Mouse (Mus musculus): ENCODE data around the gene Urgcp. TPM values are rescaled to one million over a fixed set of nuclear protein-coding genes. Genes with fewer than 3 reads are reported as not detected.

Gene Urgcp
- polyA plus RNA-seq, 1 experiment from 2014 or later: 23.3 TPM

GRCm38 (mm10) chr11:5734323-5734722 lies 27.9 kb downstream of the Urgcp start:
- H3K27ac ChIP-seq: no peak overlapping the region
- 0 out of 2 replicates have a peak, but pooled peaks cover 4% of the 10 kb centered on the region for H3K4me1 ChIP-seq
- no peak overlapping the region for H3K9ac ChIP-seq
- no peak overlapping the region for H3K4me2 ChIP-seq
- no peaks in the 10 kb centered on the region for H3K36me3 ChIP-seq
- WGBS: 84% methylated on average over 4 of the region's 4 CpGs
- ATAC-seq (replicated peaks; ENCODE audit: low FRiP score): no peak
- no peaks in the 10 kb centered on the region for H3K9me3 ChIP-seq (replicated peaks)
- H3K4me3 ChIP-seq (replicated peaks): no peak overlapping the region
- no peaks in the 10 kb centered on the region for H3K27me3 ChIP-seq

GRCm38 (mm10) chr11:5732401-5732800 lies 29.8 kb downstream of the Urgcp start:
- Histone ChIP-seq H3K27ac (no peak overlapping the region), H3K27me3 (no peaks in the 10 kb centered on the region), H3K9ac (no peak overlapping the region), H3K4me2 (no peak overlapping the region), H3K9me3 (replicated peaks) (no peaks in the 10 kb centered on the region), H3K4me3 (replicated peaks) (no peak overlapping the region), H3K36me3 (no peaks in the 10 kb centered on the region), H3K4me1 (0 out of 2 replicates have a peak, but pooled peaks cover 4% of the 10 kb centered on the region)
- no peak for ATAC-seq (replicated peaks; ENCODE audit: low FRiP score)
- 70% methylated on average over 5 of the region's 5 CpGs for WGBS

GRCm38 (mm10) chr11:5729582-5729981 lies 32.6 kb downstream of the Urgcp start:
- 0 out of 2 replicates have a peak, but pooled peaks cover 2% of the 10 kb centered on the region for H3K4me1 ChIP-seq
- ATAC-seq (replicated peaks; ENCODE audit: low FRiP score): no peak
- WGBS: 90% methylated on average over 9 of the region's 9 CpGs
- H3K27me3 ChIP-seq: no peaks in the 10 kb centered on the region
- H3K9me3 ChIP-seq (replicated peaks): no peaks in the 10 kb centered on the region
- no peak overlapping the region for H3K27ac ChIP-seq
- H3K4me3 ChIP-seq (replicated peaks): no peak overlapping the region
- H3K4me2 ChIP-seq: no peak overlapping the region
- no peak overlapping the region for H3K9ac ChIP-seq
- H3K36me3 ChIP-seq: peaks cover 3% of the 10 kb centered on the region

GRCm38 (mm10) chr11:5718611-5719354 lies 43.4 kb downstream of the Urgcp start:
- Histone ChIP-seq H3K4me3 (replicated peaks) (no peak overlapping the region), H3K36me3 (peaks cover 79% of the 10 kb centered on the region), H3K27ac (no peak overlapping the region), H3K9me3 (replicated peaks) (0 out of 2 replicates have a peak, but pooled peaks cover 2% of the 10 kb centered on the region), H3K4me1 (no peaks in the 10 kb centered on the region), H3K27me3 (no peaks in the 10 kb centered on the region), H3K4me2 (no peak overlapping the region), H3K9ac (no peak overlapping the region)
- 91% methylated on average over 12 of the region's 12 CpGs for WGBS
- ATAC-seq (replicated peaks; ENCODE audit: low FRiP score): no peak

- no peaks in the 10 kb centered on the region for H3K4me1 ChIP-seq
- WGBS: 94% methylated on average over 34 of the region's 34 CpGs
- no peak overlapping the region for H3K27ac ChIP-seq
- H3K36me3 ChIP-seq: peaks cover 67% of the 10 kb centered on the region
- ATAC-seq (replicated peaks; ENCODE audit: low FRiP score): no peak
- H3K9me3 ChIP-seq (replicated peaks): no peaks in the 10 kb centered on the region
- H3K4me3 ChIP-seq (replicated peaks): no peak overlapping the region
- no peaks in the 10 kb centered on the region for H3K27me3 ChIP-seq
- H3K4me2 ChIP-seq: no peak overlapping the region
- H3K9ac ChIP-seq: no peak overlapping the region
Observed at GRCm38 (mm10) chr11:5716938-5717705, 45.1 kb downstream of the Urgcp start.

GRCm38 (mm10) chr11:5716246-5716645 lies 45.9 kb downstream of the Urgcp start:
- H3K9me3 ChIP-seq (replicated peaks): no peaks in the 10 kb centered on the region
- H3K4me2 ChIP-seq: no peak overlapping the region
- no peak overlapping the region for H3K9ac ChIP-seq
- H3K27me3 ChIP-seq: no peaks in the 10 kb centered on the region
- no peak overlapping the region for H3K27ac ChIP-seq
- no peak for ATAC-seq (replicated peaks; ENCODE audit: low FRiP score)
- no peak overlapping the region for H3K4me3 ChIP-seq (replicated peaks)
- peaks cover 58% of the 10 kb centered on the region for H3K36me3 ChIP-seq
- 90% methylated on average over 11 of the region's 11 CpGs for WGBS
- no peaks in the 10 kb centered on the region for H3K4me1 ChIP-seq

- no peaks in the 10 kb centered on the region for H3K27me3 ChIP-seq
- no peak for ATAC-seq (replicated peaks; ENCODE audit: low FRiP score)
- no peaks in the 10 kb centered on the region for H3K9me3 ChIP-seq (replicated peaks)
- no peak within 1 kb of the TSS for H3K9ac ChIP-seq
- H3K4me3 ChIP-seq (replicated peaks): no peak within 1 kb of the TSS
- H3K36me3 ChIP-seq: peaks cover 53% of the 10 kb centered on the region
- 85% methylated on average over 14 of the region's 14 CpGs for WGBS
- H3K4me1 ChIP-seq: no peaks in the 10 kb centered on the region
- H3K27ac ChIP-seq: no peak within 1 kb of the TSS
- H3K4me2 ChIP-seq: no peak within 1 kb of the TSS
Observed at GRCm38 (mm10) chr11:5715630-5716105, 46.5 kb downstream of the Urgcp start, which contains the start of gene Mrps24. TSS of gene Mrps24 (minus strand) at chr11:5715680.

GRCm38 (mm10) chr11:5715179-5715578 lies 47.0 kb downstream of the Urgcp start:
- no peak overlapping the region for H3K9ac ChIP-seq
- no peak overlapping the region for H3K4me2 ChIP-seq
- no peaks in the 10 kb centered on the region for H3K27me3 ChIP-seq
- H3K36me3 ChIP-seq: peaks cover 49% of the 10 kb centered on the region
- no peaks in the 10 kb centered on the region for H3K9me3 ChIP-seq (replicated peaks)
- WGBS: 90% methylated on average over 9 of the region's 9 CpGs
- no peak for ATAC-seq (replicated peaks; ENCODE audit: low FRiP score)
- H3K4me1 ChIP-seq: no peaks in the 10 kb centered on the region
- no peak overlapping the region for H3K4me3 ChIP-seq (replicated peaks)
- H3K27ac ChIP-seq: no peak overlapping the region

- Histone ChIP-seq H3K36me3 (peaks cover 22% of the 10 kb centered on the region), H3K4me2 (peak overlapping the region; percentile 73), H3K4me3 (replicated peaks) (peak overlapping the region; percentile 90), H3K27me3 (no peaks in the 10 kb centered on the region), H3K9ac (peak overlapping the region; percentile 93), H3K4me1 (peaks cover 18% of the 10 kb centered on the region), H3K27ac (peak overlapping the region; percentile 86), H3K9me3 (replicated peaks) (no peaks in the 10 kb centered on the region)
- WGBS: 18% methylated on average over 49 of the region's 50 CpGs
- ATAC-seq (replicated peaks; ENCODE audit: low FRiP score): peak; percentile 97
Observed at GRCm38 (mm10) chr11:5707530-5708353, 54.4 kb downstream of the Urgcp start.

- Histone ChIP-seq H3K36me3 (peaks cover 23% of the 10 kb centered on the region), H3K27me3 (no peaks in the 10 kb centered on the region), H3K4me3 (replicated peaks) (peak overlapping the region; percentile 90), H3K9ac (peak overlapping the region; percentile 93), H3K9me3 (replicated peaks) (no peaks in the 10 kb centered on the region), H3K27ac (peak overlapping the region; percentile 86), H3K4me1 (peaks cover 18% of the 10 kb centered on the region), H3K4me2 (peak overlapping the region; percentile 73)
- WGBS: under 1% methylated on average over 43 of the region's 43 CpGs
- ATAC-seq (replicated peaks; ENCODE audit: low FRiP score): peak; percentile 76
Observed at GRCm38 (mm10) chr11:5706874-5707529, 55.2 kb downstream of the Urgcp start.

GRCm38 (mm10) chr11:5705972-5706371 lies 56.2 kb downstream of the Urgcp start:
- peak overlapping the region; percentile 90 for H3K4me3 ChIP-seq (replicated peaks)
- no peak overlapping the region for H3K9ac ChIP-seq

More at GRCm38 (mm10) chr11:5705972-5706371, 56.2 kb downstream of the Urgcp start:
- Histone ChIP-seq H3K4me1 (peaks cover 18% of the 10 kb centered on the region), H3K4me2 (peak overlapping the region; percentile 73), H3K9me3 (replicated peaks) (no peaks in the 10 kb centered on the region), H3K27me3 (no peaks in the 10 kb centered on the region), H3K36me3 (peaks cover 23% of the 10 kb centered on the region), H3K27ac (no peak overlapping the region)
- ATAC-seq (replicated peaks; ENCODE audit: low FRiP score): no peak
- 90% methylated on average over 9 of the region's 9 CpGs for WGBS

Measured in kidney, embryonic 15.5 days (tissue).